Mouse (Mus musculus): Measurements from ENCODE around the gene Aldh4a1.

The Aldh4a1 gene

DNA sequence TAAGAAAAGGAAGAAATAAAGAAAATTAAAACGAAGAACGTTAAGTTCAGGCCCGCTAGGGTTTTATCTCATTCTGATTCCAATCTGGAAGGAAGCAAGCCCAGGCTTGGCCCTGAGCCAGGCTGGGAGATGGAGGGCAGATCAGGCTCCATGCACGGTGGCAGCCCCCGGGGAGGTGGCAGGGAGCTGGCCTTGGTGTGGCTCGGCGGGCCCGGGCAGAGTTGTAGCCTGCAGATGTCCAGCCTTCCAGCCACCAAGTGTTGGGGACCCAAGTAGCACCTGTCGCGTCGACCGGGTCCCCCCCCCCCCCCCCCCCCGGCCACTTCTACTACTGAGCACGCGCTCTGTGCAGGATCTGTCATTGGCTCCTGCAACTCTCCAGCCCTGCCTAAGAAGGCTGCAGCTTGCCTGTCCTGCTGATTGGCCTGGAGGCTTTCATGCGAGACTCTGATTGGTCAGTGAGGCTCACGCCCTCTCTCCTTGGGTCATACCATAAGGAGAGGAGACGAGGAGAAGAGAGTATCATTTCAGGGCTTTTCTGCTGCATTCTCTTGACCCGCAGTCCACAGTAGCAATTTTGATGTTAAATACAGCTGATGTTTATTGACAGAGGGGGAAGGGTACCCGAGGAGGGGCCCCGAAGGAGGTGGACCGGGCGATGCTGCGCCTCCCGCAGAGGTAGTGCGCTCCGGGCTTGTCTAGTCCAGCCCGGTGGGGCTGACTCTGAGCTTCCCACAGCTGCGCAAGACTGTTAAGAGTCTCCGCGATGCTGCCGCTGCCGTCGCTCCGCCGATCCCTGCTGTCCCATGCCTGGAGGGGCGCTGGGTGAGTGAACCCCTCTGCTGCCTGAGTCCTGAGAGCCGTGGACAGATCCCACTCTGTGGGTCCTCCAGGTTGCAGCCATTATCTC is at the start of gene Aldh4a1:
Gene Aldh4a1, plus strand, starts transcription at position 494 of the 910 bp plus-strand sequence.
- DNase-seq: peak; percentile 76 to 77

- DNase-seq: no peak
These were observed 49.6 kb upstream of the Aldh4a1 start for GRCm38 (mm10) chr4:139572928-139573512.

- peak; percentile 98 for DNase-seq
These were observed 48.4 kb upstream of the Aldh4a1 start for GRCm38 (mm10) chr4:139574156-139574798.

DNA sequence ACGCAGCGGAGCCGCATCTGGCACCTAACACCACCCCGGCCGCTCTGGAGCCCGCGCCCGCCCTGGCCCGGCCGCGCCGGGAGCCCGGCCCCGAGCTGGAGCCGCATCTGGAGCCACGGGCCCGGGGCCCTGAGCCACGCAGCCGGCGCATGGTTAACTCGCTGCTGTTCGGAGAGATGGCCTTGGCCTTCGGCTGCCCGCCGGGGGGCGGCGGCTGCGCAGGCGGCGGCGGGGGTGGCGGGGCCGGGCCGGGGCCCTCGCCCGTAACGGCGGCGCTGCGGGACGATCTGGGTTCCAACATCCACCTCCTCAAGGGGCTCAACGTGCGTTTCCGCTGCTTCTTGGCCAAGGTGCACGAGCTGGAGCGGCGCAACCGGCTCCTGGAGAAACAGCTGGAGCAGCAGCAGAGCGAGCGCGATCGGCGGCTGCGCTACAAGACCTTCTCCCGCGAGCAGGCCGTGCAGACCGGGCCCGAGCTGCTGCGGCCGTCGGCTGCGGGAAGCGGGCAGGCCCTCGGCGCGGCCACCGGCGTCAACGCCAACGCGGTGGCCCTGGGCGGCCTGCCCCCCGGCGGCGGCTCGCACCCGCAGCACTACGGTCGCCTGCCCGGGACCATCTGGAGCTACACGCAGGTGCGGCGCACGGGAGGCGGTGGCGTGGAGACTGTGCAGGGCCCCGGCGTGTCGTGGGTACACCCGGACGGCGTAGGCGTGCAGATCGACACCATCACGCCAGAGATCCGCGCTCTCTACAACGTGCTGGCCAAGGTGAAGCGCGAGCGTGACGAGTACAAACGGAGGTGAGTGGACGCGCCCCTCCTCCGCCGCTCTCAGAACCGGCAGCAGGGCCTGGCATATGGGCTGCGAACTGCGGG is 47.6 kb upstream of the Aldh4a1 start:
- peak; percentile 24 to 50 for DNase-seq

DNA sequence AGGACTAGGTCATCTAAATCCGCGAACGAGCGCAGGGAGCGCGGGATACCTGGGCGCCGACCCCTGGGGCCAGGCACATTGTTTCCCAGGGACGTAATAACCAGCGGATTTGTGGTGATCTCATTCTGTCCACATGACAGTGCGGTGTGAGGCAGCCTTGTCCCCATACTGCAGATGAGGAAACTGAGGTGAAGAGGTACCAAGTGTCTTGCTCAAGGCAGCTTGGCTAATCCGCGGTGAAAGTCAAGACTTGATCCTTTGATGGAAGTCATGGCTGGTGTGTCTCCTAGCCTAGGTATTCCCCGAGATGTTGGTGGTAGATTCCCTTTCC is 47.0 kb upstream of the Aldh4a1 start:
- DNase-seq: no peak

GRCm38 (mm10) chr4:139576251-139576880 is 46.3 kb upstream of the Aldh4a1 start:
- no peak for DNase-seq

GRCm38 (mm10) chr4:139577006-139577405 is 45.7 kb upstream of the Aldh4a1 start:
- DNase-seq: no peak

GRCm38 (mm10) chr4:139578389-139578788 is 44.3 kb upstream of the Aldh4a1 start:
- DNase-seq: no peak

- DNase-seq: no peak
These were observed 43.7 kb upstream of the Aldh4a1 start for GRCm38 (mm10) chr4:139579003-139579402.

- no peak for DNase-seq
These were observed 43.2 kb upstream of the Aldh4a1 start for GRCm38 (mm10) chr4:139579466-139579865.

DNA sequence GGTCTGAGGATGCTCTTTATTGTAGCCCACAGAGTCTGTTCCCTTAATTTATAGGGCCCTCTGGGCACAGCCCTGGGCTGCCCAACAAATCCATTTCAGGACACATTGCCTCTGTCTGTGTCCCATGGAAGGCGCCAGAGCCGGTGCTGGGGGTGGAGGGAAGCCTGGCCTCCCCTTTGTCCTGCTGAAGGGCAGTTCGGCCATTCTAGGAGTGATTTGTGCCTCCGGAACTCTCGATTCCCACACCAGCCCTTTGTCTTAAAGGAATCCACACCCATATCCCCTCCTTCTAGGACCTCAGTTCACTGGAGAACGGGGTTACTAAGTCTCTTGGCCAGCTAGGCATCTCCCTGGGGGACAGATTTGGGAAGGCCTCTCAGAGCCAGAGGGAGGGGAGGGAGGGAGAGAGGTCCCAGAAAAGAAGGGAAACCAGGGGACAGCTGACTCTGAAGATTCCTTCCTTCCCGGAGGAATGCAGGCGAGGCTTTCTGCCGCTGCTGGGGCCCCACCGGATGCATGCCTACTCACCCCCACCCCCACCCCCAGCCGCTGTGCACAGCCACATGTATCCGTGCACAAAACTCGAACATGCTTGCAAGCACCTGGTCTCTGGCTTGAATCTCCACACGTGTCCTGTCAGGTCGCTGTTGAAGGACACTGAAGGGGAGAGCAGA is 41.9 kb upstream of the Aldh4a1 start:
- no peak for DNase-seq

DNA sequence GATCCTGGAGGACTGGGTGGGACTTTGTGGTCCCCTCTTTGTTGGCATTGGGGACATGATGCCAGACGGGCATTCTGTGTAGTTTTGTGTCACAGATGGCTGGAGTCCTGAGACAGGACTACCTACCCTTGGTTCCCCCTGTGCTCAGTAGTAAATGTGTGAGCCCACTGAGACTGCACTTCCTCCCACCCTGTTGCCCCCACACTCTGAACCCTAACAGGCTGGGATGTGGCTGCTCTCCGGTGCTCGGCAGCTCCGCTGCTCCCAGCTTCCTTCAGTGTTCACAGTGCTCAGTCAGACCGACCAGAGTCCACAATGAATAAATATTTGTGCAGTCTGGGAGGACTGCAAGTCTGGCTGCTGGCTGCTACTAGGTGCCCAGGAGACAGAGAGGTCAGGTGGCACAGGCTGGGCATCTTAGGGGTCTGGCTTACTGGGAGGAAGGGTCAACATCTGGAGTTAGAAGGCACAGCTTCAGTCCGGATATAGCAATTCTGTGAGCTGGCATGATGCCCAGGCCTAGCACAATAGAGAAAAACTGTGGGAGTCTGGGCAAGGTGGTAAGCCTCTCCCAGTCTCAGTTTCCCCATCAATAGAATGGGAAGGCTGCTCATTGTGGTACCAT is 41.1 kb upstream of the Aldh4a1 start:
- no peak for DNase-seq

- DNase-seq: no peak
These were observed 40.3 kb upstream of the Aldh4a1 start for GRCm38 (mm10) chr4:139582346-139582745.

DNA sequence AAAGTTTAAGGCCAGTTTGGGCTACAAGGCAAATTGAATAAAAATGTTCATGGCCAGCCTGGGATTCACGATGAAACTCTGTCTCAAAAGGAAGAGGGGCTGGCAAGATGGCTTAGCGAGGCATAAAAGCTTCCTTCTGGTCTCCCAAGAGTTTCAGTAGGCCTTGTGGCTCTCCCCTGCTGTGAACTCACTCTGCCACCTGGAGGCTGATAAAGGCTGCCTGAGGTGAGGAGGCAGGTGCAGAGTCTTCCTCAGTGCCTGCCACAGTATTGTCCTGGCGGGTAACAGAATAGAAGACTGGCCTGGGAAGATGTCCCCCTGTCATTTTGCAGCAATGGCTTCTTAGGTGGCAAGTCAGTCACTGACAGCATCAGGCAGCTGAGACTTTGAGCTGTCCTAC is 39.8 kb upstream of the Aldh4a1 start:
- no peak for DNase-seq

- DNase-seq: no peak
These were observed 38.9 kb upstream of the Aldh4a1 start for GRCm38 (mm10) chr4:139583629-139584245.

- DNase-seq: no peak
These were observed 38.0 kb upstream of the Aldh4a1 start for GRCm38 (mm10) chr4:139584704-139585103.

GRCm38 (mm10) chr4:139585713-139586112 is 37.0 kb upstream of the Aldh4a1 start:
- no peak for DNase-seq

DNA sequence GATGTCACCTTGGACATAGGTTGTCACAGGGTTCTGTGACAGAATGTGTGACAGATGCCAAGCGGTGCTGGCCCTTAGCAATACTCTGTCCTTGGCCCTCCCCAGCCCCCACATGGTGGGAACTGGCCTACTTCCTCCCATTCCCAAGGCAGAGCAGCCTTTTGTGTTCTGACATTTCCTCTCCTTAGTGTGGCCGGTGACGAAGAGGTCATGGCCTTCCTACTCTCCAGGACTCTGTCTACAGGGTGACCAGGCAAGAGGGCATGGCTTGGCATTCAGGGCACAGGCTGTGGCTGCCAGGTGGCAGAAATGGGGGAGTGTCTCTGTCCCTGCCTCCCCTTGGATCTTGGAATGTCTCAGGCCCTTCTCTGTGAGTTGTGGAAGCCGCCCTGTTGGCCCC is 35.3 kb upstream of the Aldh4a1 start:
- no peak for DNase-seq

DNA sequence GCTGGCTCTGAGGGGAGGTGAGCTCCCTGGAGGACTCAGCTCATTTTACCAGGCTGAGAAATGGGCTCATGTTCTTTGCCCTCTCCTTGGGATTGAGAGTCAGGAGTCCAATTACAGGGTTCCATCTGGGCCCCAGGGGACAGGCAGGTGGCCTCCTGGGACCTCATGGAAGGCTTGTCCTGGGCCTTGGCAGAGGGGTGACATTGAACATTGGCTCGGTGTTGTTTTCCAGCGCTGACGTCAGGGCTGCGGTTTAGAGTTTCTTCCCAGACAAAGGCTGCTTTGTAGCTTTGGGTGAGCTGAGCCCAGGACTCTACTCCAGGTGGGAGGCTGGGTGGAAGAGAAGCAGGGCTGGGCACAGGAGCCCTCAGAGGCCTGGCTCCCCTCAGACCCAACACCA is 34.9 kb upstream of the Aldh4a1 start:
- DNase-seq: no peak

DNA sequence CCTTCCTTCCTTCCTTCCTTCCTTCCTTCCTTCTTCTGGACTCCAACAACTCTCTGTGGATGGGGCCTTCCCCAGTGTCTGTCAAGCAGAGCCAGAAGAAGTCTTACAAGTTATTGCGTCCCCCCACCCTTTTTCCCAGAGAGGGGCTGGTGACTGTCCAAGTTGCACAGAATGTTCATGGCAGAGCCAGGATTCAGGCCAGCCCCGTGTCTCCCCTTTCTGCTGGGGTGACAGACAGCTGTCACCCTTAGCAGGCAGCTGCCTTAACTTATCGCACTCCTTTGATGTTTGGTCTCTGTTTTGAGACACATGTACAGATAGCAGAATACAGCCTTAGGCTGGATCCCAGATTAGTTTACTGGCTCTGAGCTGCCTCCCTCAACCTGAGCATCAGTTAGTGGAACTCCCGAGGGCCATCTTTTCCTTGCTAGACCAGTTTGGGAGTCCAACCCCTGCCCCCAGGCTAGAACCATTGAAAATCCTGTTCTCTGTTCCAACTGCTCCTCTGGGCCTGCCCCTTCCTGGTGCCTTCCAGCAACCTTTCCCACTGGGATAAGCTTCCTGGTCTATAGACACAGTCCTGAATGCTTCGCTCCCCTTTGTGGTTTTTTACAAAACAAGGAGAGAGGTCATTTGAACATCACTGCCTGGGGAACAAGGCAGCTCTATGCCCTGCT is 33.2 kb upstream of the Aldh4a1 start:
- DNase-seq: no peak

All from spleen, adult 18-20 months (tissue).